In genomic region chr14:30880811-30881717, GRCm38 (mm10) we compare ENCODE assay signal across 9 mouse cellular contexts. TPM values are rescaled to one million over a fixed set of nuclear protein-coding genes. Genes with fewer than 3 reads are reported as not detected.
DNase-seq lines count a peak whose midpoint lies in the region; ATAC-seq and TF ChIP-seq lines count a peak whose summit lies in the region.
"Had no signal": no experiment of that assay in that cellular context is flagged by ENCODE, and none has a peak within 500 bp of the region (broad histone marks: within the 10 kb centered on the region; RNA-seq: fewer than 3 reads in every experiment).

No protein-coding gene starts in this region.

- no peak overlapping the region for H3K4me3 ChIP-seq in hindbrain, postnatal 0 days (ENCODE audit: low read length)
- no peak overlapping the region for H3K4me3 ChIP-seq in hindbrain, embryonic 14.5 days (replicated peaks; ENCODE audit: low read length)
- H3K4me3 ChIP-seq in intestine, embryonic 16.5 days (ENCODE audit: low read length): no peak overlapping the region
- H3K4me3 ChIP-seq: neural tube, embryonic 13.5 days had no signal

- TF ChIP-seq CTCF in hindbrain, postnatal 0 days (IDR thresholded peaks at IDR 0.05; ENCODE audit: low read depth): peak; percentile 59

- WGBS in hindbrain, postnatal 0 days: 85% methylated on average over 17 of the region's 17 CpGs
- 84% methylated on average over 17 of the region's 17 CpGs for WGBS in hindbrain, embryonic 14.5 days
- WGBS in intestine, embryonic 16.5 days: 86% methylated on average over 17 of the region's 17 CpGs

- no peaks in the 10 kb centered on the region for H3K4me1 ChIP-seq in hindbrain, postnatal 0 days (ENCODE audit: insufficient read depth, low read length)
- H3K4me1 ChIP-seq in hindbrain, embryonic 14.5 days (replicated peaks; ENCODE audit: control insufficient read depth, insufficient read depth, low read length): no peaks in the 10 kb centered on the region
- peaks cover 13% of the 10 kb centered on the region for H3K4me1 ChIP-seq in intestine, embryonic 16.5 days (ENCODE audit: control insufficient read depth, insufficient read depth, low read length)
- H3K4me1 ChIP-seq: neural tube, embryonic 13.5 days had no signal

- no peak overlapping the region for H3K9ac ChIP-seq in hindbrain, postnatal 0 days (replicated peaks; ENCODE audit: low read length)
- H3K9ac ChIP-seq in hindbrain, embryonic 14.5 days: no peak overlapping the region
- no peak overlapping the region for H3K9ac ChIP-seq in intestine, embryonic 16.5 days (ENCODE audit: low read depth, low read length)
- H3K9ac ChIP-seq: neural tube, embryonic 13.5 days had no signal

- H3K27ac ChIP-seq in hindbrain, postnatal 0 days: no peak overlapping the region
- H3K27ac ChIP-seq in hindbrain, embryonic 14.5 days: no peak overlapping the region
- H3K27ac ChIP-seq in intestine, embryonic 16.5 days (ENCODE audit: low read length): no peak overlapping the region
- H3K27ac ChIP-seq: neural tube, embryonic 13.5 days had no signal

- H3K27me3 ChIP-seq in hindbrain, postnatal 0 days (ENCODE audit: insufficient read depth, low read length): no peaks in the 10 kb centered on the region
- H3K27me3 ChIP-seq in hindbrain, embryonic 14.5 days (ENCODE audit: control insufficient read depth, insufficient read depth, low read length): no peaks in the 10 kb centered on the region
- no peaks in the 10 kb centered on the region for H3K27me3 ChIP-seq in intestine, embryonic 16.5 days (replicated peaks; ENCODE audit: control insufficient read depth, insufficient read depth, low read length)
- H3K27me3 ChIP-seq: neural tube, embryonic 13.5 days had no signal

- no peak for ATAC-seq in hindbrain, postnatal 0 days
- no peak for ATAC-seq in hindbrain, embryonic 14.5 days (ENCODE audit: low FRiP score)
- ATAC-seq in megakaryocyte-erythroid progenitor cell, adult 5-6 weeks (replicated peaks; ENCODE audit: low FRiP score, low TSS enrichment, poor library complexity, severe bottlenecking): peak; percentile 68
- no peak for ATAC-seq in intestine, embryonic 16.5 days

- H3K36me3 ChIP-seq in hindbrain, postnatal 0 days (ENCODE audit: insufficient read depth, low read length): no peaks in the 10 kb centered on the region
- H3K36me3 ChIP-seq in hindbrain, embryonic 14.5 days (replicated peaks; ENCODE audit: control insufficient read depth, insufficient read depth): peaks cover 10% of the 10 kb centered on the region
- H3K36me3 ChIP-seq in intestine, embryonic 16.5 days (ENCODE audit: control insufficient read depth, insufficient read depth, low read length): no peaks in the 10 kb centered on the region

- H3K9me3 ChIP-seq in hindbrain, postnatal 0 days (ENCODE audit: low read length): no peaks in the 10 kb centered on the region
- H3K9me3 ChIP-seq in hindbrain, embryonic 14.5 days (ENCODE audit: control insufficient read depth, low read length): no peaks in the 10 kb centered on the region
- H3K9me3 ChIP-seq in intestine, embryonic 16.5 days (ENCODE audit: control insufficient read depth, low read length): no peaks in the 10 kb centered on the region
- H3K9me3 ChIP-seq: neural tube, embryonic 13.5 days had no signal

- peak; percentile 36 for DNase-seq in hindbrain, postnatal 0 days (ENCODE audit: low spot score)
- no peak for DNase-seq in hindbrain, embryonic 14.5 days (ENCODE audit: low spot score)
- peak; percentile 57 for DNase-seq in urinary bladder, postnatal 25 days (ENCODE audit: low spot score)
- DNase-seq in urinary bladder, postnatal 4 days (ENCODE audit: low spot score in 2 of 2): no peak
- DNase-seq in cerebellum, postnatal 14 days: peak; percentile 65 to 82
- peak; percentile 8 for DNase-seq in hindlimb bud, embryonic 11.5 days (ENCODE audit: extremely low spot score, low read depth, low spot score)

- no peak overlapping the region for H3K4me2 ChIP-seq in hindbrain, postnatal 0 days (ENCODE audit: low read depth, low read length)
- H3K4me2 ChIP-seq in hindbrain, embryonic 14.5 days (replicated peaks): no peak overlapping the region
- no peak overlapping the region for H3K4me2 ChIP-seq in intestine, embryonic 16.5 days (ENCODE audit: low read depth, low read length)
- H3K4me2 ChIP-seq: neural tube, embryonic 13.5 days had no signal

RNA-seq across cellular contexts. Expression of gene Mustn1, which starts 2.1 kb away (rescaled TPM):
- 1.1 and 3.2 TPM in 2 replicates for total RNA-seq in hindbrain, postnatal 0 days (2014; rRNA removed)
- 1.2 and 1.9 TPM in 2 replicates for polyA plus RNA-seq in hindbrain, postnatal 0 days (2015; fragmentation: Nextera tagmentation; extraction: Ambion mirVana)
- 0.67 and 1.5 TPM in 2 replicates for polyA plus RNA-seq in hindbrain, embryonic 14.5 days (2014; fragmentation: Nextera tagmentation; extraction: Ambion mirVana)
- 0.52 and 1.4 TPM in 2 replicates for total RNA-seq in megakaryocyte-erythroid progenitor cell, adult 5-6 weeks (2014; fragmentation: Nextera tagmentation)
- total RNA-seq in megakaryocyte-erythroid progenitor cell, adult 5-6 weeks (2017): 1.2 TPM in 1 of 2 replicates, not detected in the other
- polyA plus RNA-seq in intestine, embryonic 16.5 days (2015; fragmentation: Nextera tagmentation; extraction: Ambion mirVana): 8.8 and 10.6 TPM in 2 replicates

RNA-seq across cellular contexts. Expression of gene Itih4, which starts 5.2 kb away (rescaled TPM):
- 0.05 and 0.07 TPM in 2 replicates for total RNA-seq in hindbrain, postnatal 0 days (2014; rRNA removed)
- not detected in 2 replicates for polyA plus RNA-seq in hindbrain, postnatal 0 days (2015; fragmentation: Nextera tagmentation; extraction: Ambion mirVana)
- polyA plus RNA-seq in hindbrain, embryonic 14.5 days (2014; fragmentation: Nextera tagmentation; extraction: Ambion mirVana): not detected in 2 replicates
- not detected in 2 replicates for total RNA-seq in megakaryocyte-erythroid progenitor cell, adult 5-6 weeks (2014; fragmentation: Nextera tagmentation)
- total RNA-seq in megakaryocyte-erythroid progenitor cell, adult 5-6 weeks (2017): not detected in 2 replicates
- 1.0 and 3.1 TPM in 2 replicates for polyA plus RNA-seq in intestine, embryonic 16.5 days (2015; fragmentation: Nextera tagmentation; extraction: Ambion mirVana)
- polyA plus RNA-seq: neural tube, embryonic 13.5 days had no signal

RNA-seq across cellular contexts. Expression of gene Itih3, which starts 42.5 kb away (rescaled TPM):
- 8.6 and 14.1 TPM in 2 replicates for total RNA-seq in hindbrain, postnatal 0 days (2014; rRNA removed)
- polyA plus RNA-seq in hindbrain, postnatal 0 days (2015; fragmentation: Nextera tagmentation; extraction: Ambion mirVana): 8.2 and 10.1 TPM in 2 replicates
- polyA plus RNA-seq in hindbrain, embryonic 14.5 days (2014; fragmentation: Nextera tagmentation; extraction: Ambion mirVana): 2.5 and 3.1 TPM in 2 replicates
- total RNA-seq in megakaryocyte-erythroid progenitor cell, adult 5-6 weeks (2014; fragmentation: Nextera tagmentation): not detected in 2 replicates
- total RNA-seq in megakaryocyte-erythroid progenitor cell, adult 5-6 weeks (2017): not detected in 2 replicates
- polyA plus RNA-seq in intestine, embryonic 16.5 days (2015; fragmentation: Nextera tagmentation; extraction: Ambion mirVana): 3.6 and 8.1 TPM in 2 replicates

RNA-seq across cellular contexts. Expression of gene Tmem110, which starts 55.7 kb away (rescaled TPM):
- 14.6 and 15.2 TPM in 2 replicates for total RNA-seq in hindbrain, postnatal 0 days (2014; rRNA removed)
- polyA plus RNA-seq in hindbrain, postnatal 0 days (2015; fragmentation: Nextera tagmentation; extraction: Ambion mirVana): 12.8 and 14.6 TPM in 2 replicates
- 21.6 and 24.0 TPM in 2 replicates for polyA plus RNA-seq in hindbrain, embryonic 14.5 days (2014; fragmentation: Nextera tagmentation; extraction: Ambion mirVana)
- 3.3 and 14.3 TPM in 2 replicates for total RNA-seq in megakaryocyte-erythroid progenitor cell, adult 5-6 weeks (2014; fragmentation: Nextera tagmentation)
- total RNA-seq in megakaryocyte-erythroid progenitor cell, adult 5-6 weeks (2017): 4.1 and 6.9 TPM in 2 replicates
- 18.6 and 20.6 TPM in 2 replicates for polyA plus RNA-seq in intestine, embryonic 16.5 days (2015; fragmentation: Nextera tagmentation; extraction: Ambion mirVana)

Comparison
In these comparisons a context has a peak if more than half of its experiments do, and no peak if none do; other contexts are left out.
1. DNase-seq: peak in hindbrain, postnatal 0 days (single experiment), urinary bladder, postnatal 25 days (single experiment), cerebellum, postnatal 14 days (2 of 2) and hindlimb bud, embryonic 11.5 days (single experiment); none in hindbrain, embryonic 14.5 days (single experiment) and urinary bladder, postnatal 4 days (0 of 2).